Mouse (Mus musculus): ENCODE data around the gene Gjd3. TPM values are rescaled to one million over a fixed set of nuclear protein-coding genes. Genes with fewer than 3 reads are reported as not detected.
"Not testable (repeated sequence)": the region's sequence is repeated elsewhere in the genome, so short reads cannot be mapped to it uniquely, and the experiment has no call there.

Gene Gjd3
- polyA plus RNA-seq, 1 experiment from 2014 or later = 2.3 TPM

GRCm38 (mm10) chr11:98935123-98935522, 47.7 kb downstream of the Gjd3 start:
- Histone ChIP-seq H3K36me3 (ENCODE audit: control insufficient read depth, insufficient read depth, low read length) (0 out of 2 replicates have a peak, but pooled peaks cover 4% of the 10 kb centered on the region), H3K27ac (replicated peaks in 1 of 2; ENCODE audit: control insufficient read depth in 1 of 2, insufficient read depth in 1 of 2, low read depth in 2 of 2, low read length in 2 of 2) (no peak overlapping the region), H3K27me3 (ENCODE audit: control insufficient read depth, insufficient read depth, low read length) (no peaks in the 10 kb centered on the region), H3K9ac (ENCODE audit: low read length) (no peak overlapping the region), H3K4me1 (ENCODE audit: control insufficient read depth in 2 of 2, insufficient read depth in 2 of 2, low read length in 2 of 2) (peaks cover 63 to 65% of the 10 kb centered on the region in 2 experiments), H3K4me3 (ENCODE audit: control insufficient read depth in 1 of 2, insufficient read depth in 1 of 2, low read depth in 1 of 2, low read length in 2 of 2) (no peak overlapping the region), H3K9me3 (ENCODE audit: control insufficient read depth, low read length) (no peaks in the 10 kb centered on the region), H3K4me2 (ENCODE audit: low read length) (no peak overlapping the region)
- ATAC-seq (ENCODE audit: insufficient number of reproducible peaks, insufficient read depth, low FRiP score, low read depth) = no peak
- 84% methylated on average over 3 of the region's 3 CpGs for WGBS

GRCm38 (mm10) chr11:98934367-98934766, 48.4 kb downstream of the Gjd3 start:
- Histone ChIP-seq H3K4me1 (ENCODE audit: control insufficient read depth in 2 of 2, insufficient read depth in 2 of 2, low read length in 2 of 2) (peaks cover 63 to 65% of the 10 kb centered on the region in 2 experiments), H3K4me3 (ENCODE audit: control insufficient read depth in 1 of 2, insufficient read depth in 1 of 2, low read depth in 1 of 2, low read length in 2 of 2) (no peak overlapping the region), H3K9me3 (ENCODE audit: control insufficient read depth, low read length) (no peaks in the 10 kb centered on the region), H3K4me2 (ENCODE audit: low read length) (no peak overlapping the region), H3K36me3 (ENCODE audit: control insufficient read depth, insufficient read depth, low read length) (0 out of 2 replicates have a peak, but pooled peaks cover 4% of the 10 kb centered on the region), H3K27ac (replicated peaks in 1 of 2; ENCODE audit: control insufficient read depth in 1 of 2, insufficient read depth in 1 of 2, low read depth in 2 of 2, low read length in 2 of 2) (no peak overlapping the region), H3K9ac (ENCODE audit: low read length) (no peak overlapping the region), H3K27me3 (ENCODE audit: control insufficient read depth, insufficient read depth, low read length) (no peaks in the 10 kb centered on the region)
- 86% methylated on average over 3 of the region's 3 CpGs for WGBS
- no peak for ATAC-seq (ENCODE audit: insufficient number of reproducible peaks, insufficient read depth, low FRiP score, low read depth)

DNA sequence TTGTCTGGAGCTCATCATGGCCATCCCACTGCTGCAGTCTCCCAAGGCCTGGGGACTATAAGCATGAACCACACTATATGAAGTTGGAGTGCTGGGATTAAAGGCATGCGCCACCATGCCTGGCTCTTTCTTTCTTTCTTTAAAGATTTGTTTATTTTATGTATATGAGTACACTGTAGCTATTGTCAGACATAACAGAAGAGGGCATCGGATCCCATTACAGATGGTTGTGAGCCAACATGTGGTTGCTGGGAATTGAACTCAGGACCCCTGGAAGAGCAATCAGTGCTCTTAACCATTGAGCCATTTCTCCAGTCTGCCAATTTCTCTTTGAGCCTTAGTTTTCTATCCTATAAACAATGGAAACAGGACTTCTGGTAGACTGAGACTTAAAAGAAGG, 49.0 kb downstream of the Gjd3 start:
- not testable (repeated sequence) for ATAC-seq (ENCODE audit: insufficient number of reproducible peaks, insufficient read depth, low FRiP score, low read depth); H3K4me3 ChIP-seq (ENCODE audit: control insufficient read depth in 1 of 2, insufficient read depth in 1 of 2, low read depth in 1 of 2, low read length in 2 of 2); H3K27me3 ChIP-seq (ENCODE audit: control insufficient read depth, insufficient read depth, low read length); H3K27ac ChIP-seq (replicated peaks in 1 of 2; ENCODE audit: control insufficient read depth in 1 of 2, insufficient read depth in 1 of 2, low read depth in 2 of 2, low read length in 2 of 2); H3K36me3 ChIP-seq (ENCODE audit: control insufficient read depth, insufficient read depth, low read length); H3K4me2 ChIP-seq (ENCODE audit: low read length); H3K9me3 ChIP-seq (ENCODE audit: control insufficient read depth, low read length)
- H3K4me1 ChIP-seq (ENCODE audit: control insufficient read depth in 2 of 2, insufficient read depth in 2 of 2, low read length in 2 of 2) = peaks cover 63 to 65% of the 10 kb centered on the region in 2 experiments
- 0 out of 2 replicates have a peak overlapping the region, but pooled peaks have one; percentile 92 for H3K9ac ChIP-seq (ENCODE audit: low read length)
- WGBS = 91% methylated on average over 2 of the region's 2 CpGs

DNA sequence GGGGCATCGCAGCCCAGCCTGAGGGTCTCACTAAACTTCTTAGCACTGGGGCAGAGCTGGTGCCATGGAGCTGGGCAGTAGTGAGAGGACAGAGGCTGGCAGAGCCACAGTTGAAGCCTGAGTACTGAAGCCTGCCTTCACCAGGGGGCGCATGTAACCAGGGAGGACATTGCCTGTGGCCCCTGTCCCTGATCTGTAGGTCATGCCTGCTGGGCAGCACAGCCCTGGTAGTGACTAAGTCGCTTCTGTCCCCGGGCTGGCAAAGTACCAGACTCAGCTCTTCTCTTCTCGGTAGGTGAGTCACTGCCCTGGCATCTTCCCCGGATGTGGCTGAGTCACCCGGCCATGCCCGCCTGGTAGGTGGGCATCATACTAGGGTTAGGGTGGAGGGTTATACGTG, 49.7 kb downstream of the Gjd3 start:
- H3K9ac ChIP-seq (ENCODE audit: low read length) = peak overlapping the region; percentile 92
- H3K9me3 ChIP-seq (ENCODE audit: control insufficient read depth, low read length) = no peaks in the 10 kb centered on the region
- peaks cover 64 to 67% of the 10 kb centered on the region in 2 experiments for H3K4me1 ChIP-seq (ENCODE audit: control insufficient read depth in 2 of 2, insufficient read depth in 2 of 2, low read length in 2 of 2)
- H3K27ac ChIP-seq (replicated peaks in 1 of 2; ENCODE audit: control insufficient read depth in 1 of 2, insufficient read depth in 1 of 2, low read depth in 2 of 2, low read length in 2 of 2) = peak overlapping the region in 1 of 2 experiments; percentile 97; a peak in 2 of 4 replicates
- no peak for ATAC-seq (ENCODE audit: insufficient number of reproducible peaks, insufficient read depth, low FRiP score, low read depth)
- H3K4me3 ChIP-seq (ENCODE audit: control insufficient read depth in 1 of 2, insufficient read depth in 1 of 2, low read depth in 1 of 2, low read length in 2 of 2) = no peak overlapping the region
- 37% methylated on average over 9 of the region's 9 CpGs for WGBS
- no peaks in the 10 kb centered on the region for H3K27me3 ChIP-seq (ENCODE audit: control insufficient read depth, insufficient read depth, low read length)
- H3K4me2 ChIP-seq (ENCODE audit: low read length) = peak overlapping the region; percentile 69
- 0 out of 2 replicates have a peak, but pooled peaks cover 4% of the 10 kb centered on the region for H3K36me3 ChIP-seq (ENCODE audit: control insufficient read depth, insufficient read depth, low read length)

- no peaks in the 10 kb centered on the region for H3K27me3 ChIP-seq (ENCODE audit: control insufficient read depth, insufficient read depth, low read length)
- ATAC-seq (ENCODE audit: insufficient number of reproducible peaks, insufficient read depth, low FRiP score, low read depth) = no peak
- no peak overlapping the region for H3K4me3 ChIP-seq (ENCODE audit: control insufficient read depth in 1 of 2, insufficient read depth in 1 of 2, low read depth in 1 of 2, low read length in 2 of 2)
- WGBS = 19% methylated on average over 19 of the region's 19 CpGs
- H3K27ac ChIP-seq (replicated peaks in 1 of 2; ENCODE audit: control insufficient read depth in 1 of 2, insufficient read depth in 1 of 2, low read depth in 2 of 2, low read length in 2 of 2) = peak overlapping the region; percentile 97 to 100; a peak in 3 of 4 replicates
- H3K9ac ChIP-seq (ENCODE audit: low read length) = peak overlapping the region; percentile 92
- peak overlapping the region; percentile 69 for H3K4me2 ChIP-seq (ENCODE audit: low read length)
- 0 out of 2 replicates have a peak, but pooled peaks cover 4% of the 10 kb centered on the region for H3K36me3 ChIP-seq (ENCODE audit: control insufficient read depth, insufficient read depth, low read length)
- peaks cover 64 to 69% of the 10 kb centered on the region in 2 experiments for H3K4me1 ChIP-seq (ENCODE audit: control insufficient read depth in 2 of 2, insufficient read depth in 2 of 2, low read length in 2 of 2)
- H3K9me3 ChIP-seq (ENCODE audit: control insufficient read depth, low read length) = no peaks in the 10 kb centered on the region
Observed at GRCm38 (mm10) chr11:98932293-98933091, 50.3 kb downstream of the Gjd3 start.

Other genes with a start within 250 kb of the Gjd3 start
- gene Thra, start 242.4 kb downstream of the Gjd3 start, polyA plus RNA-seq (2014; fragmentation: Nextera tagmentation; extraction: Ambion mirVana) = 45.3 and 55.6 TPM in 2 replicates
- 6.0 and 6.4 TPM in 2 replicates for gene Nr1d1, start 207.7 kb downstream of the Gjd3 start, polyA plus RNA-seq (2014; fragmentation: Nextera tagmentation; extraction: Ambion mirVana)
- 13.3 and 15.3 TPM in 2 replicates for gene Msl1, start 187.5 kb downstream of the Gjd3 start, polyA plus RNA-seq (2014; fragmentation: Nextera tagmentation; extraction: Ambion mirVana)
- 22.6 and 22.9 TPM in 2 replicates for gene Casc3, start 178.1 kb downstream of the Gjd3 start, polyA plus RNA-seq (2014; fragmentation: Nextera tagmentation; extraction: Ambion mirVana)
- 0.82 and 0.95 TPM in 2 replicates for gene Rapgefl1, start 146.2 kb downstream of the Gjd3 start, polyA plus RNA-seq (2014; fragmentation: Nextera tagmentation; extraction: Ambion mirVana)
- 3.1 and 3.2 TPM in 2 replicates for gene Wipf2, start 119.4 kb downstream of the Gjd3 start, polyA plus RNA-seq (2014; fragmentation: Nextera tagmentation; extraction: Ambion mirVana)
- gene Cdc6, start 75.2 kb downstream of the Gjd3 start, polyA plus RNA-seq (2014; fragmentation: Nextera tagmentation; extraction: Ambion mirVana) = 15.6 and 17.5 TPM in 2 replicates
- gene Rara, start 55.2 kb downstream of the Gjd3 start, polyA plus RNA-seq (2014; fragmentation: Nextera tagmentation; extraction: Ambion mirVana) = 31.4 and 33.4 TPM in 2 replicates
- 169 and 174 TPM in 2 replicates for gene Top2a, start 41.2 kb upstream of the Gjd3 start, polyA plus RNA-seq (2014; fragmentation: Nextera tagmentation; extraction: Ambion mirVana)
- 315 and 373 TPM in 2 replicates for gene Igfbp4, start 58.2 kb upstream of the Gjd3 start, polyA plus RNA-seq (2014; fragmentation: Nextera tagmentation; extraction: Ambion mirVana)
- 0.11 and 0.19 TPM in 2 replicates for gene Tns4, start 106.3 kb upstream of the Gjd3 start, polyA plus RNA-seq (2014; fragmentation: Nextera tagmentation; extraction: Ambion mirVana)
- gene Ccr7, start 172.1 kb upstream of the Gjd3 start, polyA plus RNA-seq (2014; fragmentation: Nextera tagmentation; extraction: Ambion mirVana) = 0.16 TPM in 1 of 2 replicates, not detected in the other
- 93.5 and 104 TPM in 2 replicates for gene Smarce1, start 248.0 kb upstream of the Gjd3 start, polyA plus RNA-seq (2014; fragmentation: Nextera tagmentation; extraction: Ambion mirVana)

All from heart, embryonic 14.5 days (tissue).